18 mouse cellular contexts compared by ENCODE assay signal in the genomic region with DNA sequence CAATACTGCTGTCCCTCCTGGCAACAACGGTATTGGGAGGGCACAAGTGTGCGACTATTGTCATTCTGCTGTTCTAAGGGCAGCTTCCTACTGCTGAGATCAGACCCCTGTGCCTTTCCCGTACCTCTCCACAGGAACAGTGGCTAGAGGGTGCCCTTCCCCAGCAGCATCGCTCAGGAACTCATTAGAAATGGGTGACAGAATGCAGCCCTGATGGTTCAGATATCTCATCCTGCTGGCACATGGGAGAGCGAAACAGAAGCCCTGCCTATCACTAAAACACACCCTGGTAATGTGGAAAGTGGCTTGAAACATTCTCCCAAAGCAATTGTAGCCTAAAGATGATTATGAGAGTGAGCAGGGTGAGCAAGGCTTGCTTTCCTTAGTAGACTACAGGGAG. TPM values are rescaled to one million over a fixed set of nuclear protein-coding genes. Genes with fewer than 3 reads are reported as not detected.
A peak's percentile ranks its signal among the peaks of the same experiment; 100 is the strongest.
DNase-seq lines count a peak whose midpoint lies in the region; ATAC-seq and TF ChIP-seq lines count a peak whose summit lies in the region.
"Had no signal": no experiment of that assay in that cellular context is flagged by ENCODE, and none has a peak within 500 bp of the region (broad histone marks: within the 10 kb centered on the region; RNA-seq: fewer than 3 reads in every experiment).

No protein-coding gene starts in this region.

- H3K4me3 ChIP-seq in heart, embryonic 10.5 days: no peak overlapping the region
- no peak overlapping the region for H3K4me3 ChIP-seq in layer of hippocampus, adult 2 months
- H3K4me3 ChIP-seq in midbrain, postnatal 0 days (ENCODE audit: low read depth, low read length): no peak overlapping the region
- H3K4me3 ChIP-seq in midbrain, embryonic 14.5 days (replicated peaks; ENCODE audit: low read depth, low read length): no peak overlapping the region
- H3K4me3 ChIP-seq: embryonic facial prominence, embryonic 15.5 days; intestine, embryonic 15.5 days; kidney, embryonic 15.5 days; liver, embryonic 13.5 days; neural tube, embryonic 12.5 days had no signal

- WGBS in heart, embryonic 10.5 days: 56% methylated on average over 5 of the region's 5 CpGs
- 70% methylated on average over 5 of the region's 5 CpGs for WGBS in midbrain, postnatal 0 days
- 78% methylated on average over 5 of the region's 5 CpGs for WGBS in midbrain, embryonic 14.5 days

- peaks cover 9% of the 10 kb centered on the region for H3K36me3 ChIP-seq in heart, embryonic 10.5 days
- peaks cover 3% of the 10 kb centered on the region; the same call in 1 of the 2 replicates for H3K36me3 ChIP-seq in midbrain, postnatal 0 days (ENCODE audit: insufficient read depth, low read length)
- H3K36me3 ChIP-seq in midbrain, embryonic 14.5 days (ENCODE audit: control insufficient read depth, insufficient read depth, low read length): 0 out of 2 replicates have a peak, but pooled peaks cover 2% of the 10 kb centered on the region
- H3K36me3 ChIP-seq: embryonic facial prominence, embryonic 15.5 days; kidney, embryonic 15.5 days had no signal

- H3K9me3 ChIP-seq in heart, embryonic 10.5 days: no peaks in the 10 kb centered on the region
- no peaks in the 10 kb centered on the region for H3K9me3 ChIP-seq in midbrain, postnatal 0 days (ENCODE audit: low read length)
- no peaks in the 10 kb centered on the region for H3K9me3 ChIP-seq in midbrain, embryonic 14.5 days (ENCODE audit: control insufficient read depth, low read length)
- H3K9me3 ChIP-seq: embryonic facial prominence, embryonic 15.5 days; G1E; intestine, embryonic 15.5 days; kidney, embryonic 15.5 days; liver, embryonic 13.5 days; neural tube, embryonic 12.5 days had no signal

- peaks cover 57% of the 10 kb centered on the region for H3K4me1 ChIP-seq in heart, embryonic 10.5 days
- H3K4me1 ChIP-seq in midbrain, postnatal 0 days (ENCODE audit: insufficient read depth, low read length): 0 out of 2 replicates have a peak, but pooled peaks cover 4% of the 10 kb centered on the region
- H3K4me1 ChIP-seq in midbrain, embryonic 14.5 days (ENCODE audit: control insufficient read depth, insufficient read depth, low read length): 0 out of 2 replicates have a peak, but pooled peaks cover 3% of the 10 kb centered on the region

- no peak overlapping the region for H3K9ac ChIP-seq in midbrain, postnatal 0 days (replicated peaks; ENCODE audit: low read length, poor library complexity, severe bottlenecking)
- H3K9ac ChIP-seq in midbrain, embryonic 14.5 days (replicated peaks; ENCODE audit: low read length): no peak overlapping the region
- H3K9ac ChIP-seq: embryonic facial prominence, embryonic 15.5 days; intestine, embryonic 15.5 days; kidney, embryonic 15.5 days; liver, embryonic 13.5 days; neural tube, embryonic 12.5 days had no signal

- H3K27ac ChIP-seq in heart, embryonic 10.5 days: peak overlapping the region; percentile 22; the same call in 1 of the 2 replicates
- H3K27ac ChIP-seq in layer of hippocampus, adult 2 months: peak overlapping the region; percentile 79
- H3K27ac ChIP-seq in midbrain, postnatal 0 days (ENCODE audit: low read depth, low read length): no peak overlapping the region
- H3K27ac ChIP-seq in midbrain, embryonic 14.5 days (replicated peaks; ENCODE audit: low read depth, low read length): no peak overlapping the region
- H3K27ac ChIP-seq: embryonic facial prominence, embryonic 15.5 days; intestine, embryonic 15.5 days; liver, embryonic 13.5 days; neural tube, embryonic 12.5 days had no signal

- no peak for DNase-seq in heart, embryonic 10.5 days (ENCODE audit: low spot score)
- DNase-seq in heart, postnatal 36 days: no peak
- peak; percentile 70 to 72 for DNase-seq in layer of hippocampus, adult 2 months (ENCODE audit: low spot score in 2 of 2)
- no peak for DNase-seq in layer of hippocampus, adult 9-10 months (ENCODE audit: low spot score)
- DNase-seq in midbrain, postnatal 0 days (ENCODE audit: low spot score): peak; percentile 17
- DNase-seq in midbrain, embryonic 14.5 days: no peak
- DNase-seq in urinary bladder, postnatal 10 days (ENCODE audit: low spot score): no peak
- DNase-seq: adrenal gland, adult 8-10 months; cerebellum, adult 9-10 months; gastrocnemius, postnatal 25 days; left cerebral cortex, postnatal 4 days; liver, embryonic 13.5 days; thymus, postnatal 4 days had no signal

- no peak overlapping the region for H3K4me2 ChIP-seq in midbrain, postnatal 0 days (ENCODE audit: low read depth, low read length, poor library complexity, severe bottlenecking)
- H3K4me2 ChIP-seq in midbrain, embryonic 14.5 days (ENCODE audit: low read length): no peak overlapping the region
- H3K4me2 ChIP-seq: embryonic facial prominence, embryonic 15.5 days; intestine, embryonic 15.5 days; kidney, embryonic 15.5 days; liver, embryonic 13.5 days; neural tube, embryonic 12.5 days had no signal

- intact Hi-C loops in heart, postnatal 36 days (cut with DNase I): no loop called here

- H3K27me3 ChIP-seq in heart, embryonic 10.5 days (ENCODE audit: insufficient read depth, poor library complexity, severe bottlenecking): no peaks in the 10 kb centered on the region
- no peaks in the 10 kb centered on the region for H3K27me3 ChIP-seq in midbrain, postnatal 0 days (ENCODE audit: insufficient read depth, low read length)
- no peaks in the 10 kb centered on the region for H3K27me3 ChIP-seq in midbrain, embryonic 14.5 days (ENCODE audit: control insufficient read depth, insufficient read depth, low read length)
- H3K27me3 ChIP-seq: embryonic facial prominence, embryonic 15.5 days; intestine, embryonic 15.5 days; kidney, embryonic 15.5 days; liver, embryonic 13.5 days; neural tube, embryonic 12.5 days had no signal

- no peak for ATAC-seq in midbrain, postnatal 0 days (ENCODE audit: low FRiP score)
- ATAC-seq in midbrain, embryonic 14.5 days (ENCODE audit: low FRiP score, low TSS enrichment): no peak
- ATAC-seq: intestine, embryonic 15.5 days had no signal

- TF ChIP-seq CTCF in layer of hippocampus, adult 2 months (conservative IDR thresholded peaks at IDR 0.05): peak; percentile 35; the same call in 1 of the 2 replicates
- TF ChIP-seq CTCF in midbrain, postnatal 0 days (IDR thresholded peaks at IDR 0.05): no peak

RNA-seq across cellular contexts. Expression of gene Rapgef1, which starts 15.0 kb away (rescaled TPM):
- 11.2 and 13.4 TPM in 2 replicates for polyA plus RNA-seq in heart, embryonic 10.5 days (2016; fragmentation: Nextera tagmentation; extraction: Ambion mirVana)
- total RNA-seq in heart, postnatal 36 days (2021): 10 to 100 TPM; 97.6 to 98.6 TPM
- 10 to 100 TPM; 91.3 to 94.9 TPM for total RNA-seq in layer of hippocampus, adult 2 months (2021)
- 98.7 and 109 TPM in 2 replicates for total RNA-seq in midbrain, postnatal 0 days (2014; rRNA removed)
- polyA plus RNA-seq in midbrain, postnatal 0 days (2015; fragmentation: Nextera tagmentation; extraction: Ambion mirVana): 15.4 and 16.2 TPM in 2 replicates
- polyA plus RNA-seq in midbrain, embryonic 14.5 days (2014; fragmentation: Nextera tagmentation; extraction: Ambion mirVana): 23.2 and 25.3 TPM in 2 replicates

Comparison
In these comparisons a context has a peak if more than half of its experiments do, and no peak if none do; other contexts are left out.
1. DNase-seq: peak in layer of hippocampus, adult 2 months (2 of 2) and midbrain, postnatal 0 days (single experiment); none in heart, embryonic 10.5 days (single experiment), heart, postnatal 36 days (0 of 2), layer of hippocampus, adult 9-10 months (single experiment), midbrain, embryonic 14.5 days (single experiment) and urinary bladder, postnatal 10 days (single experiment).
2. H3K27ac ChIP-seq: peak in heart, embryonic 10.5 days (single experiment) and layer of hippocampus, adult 2 months (single experiment); none in midbrain, postnatal 0 days (single experiment) and midbrain, embryonic 14.5 days (single experiment).